Mouse (Mus musculus) lung, embryonic 16.5 days (tissue): ENCODE measurements around the gene Dnajc16. TPM values are rescaled to one million over a fixed set of nuclear protein-coding genes. Genes with fewer than 3 reads are reported as not detected.

ENCODE experiments used
- ATAC-seq: fragments of 200-750 bp; cut with Nextera tagmentation; 2 replicates; pipeline ENCODE4 v1.8.0; 2017; ENCODE audit warnings: low read depth, mild to moderate bottlenecking, moderate library complexity
- H3K27ac ChIP-seq: fragments of 300-500 bp; sonication (generic); 2 replicates; pipeline ENCODE4 v1.5.1; 2014; ENCODE audit warnings: mild to moderate bottlenecking, control low read depth, low read length
- H3K27me3 ChIP-seq: fragments of 300-500 bp; sonication (generic); 2 replicates; pipeline ENCODE4 v1.6.1; 2014; ENCODE audit warnings: low read depth, low read length, mixed read lengths; ENCODE audit not compliant: control insufficient read depth, insufficient read depth
- H3K36me3 ChIP-seq: fragments of 300-500 bp; sonication (generic); 2 replicates; pipeline ENCODE4 v1.6.1; 2014; ENCODE audit warnings: low read length; ENCODE audit not compliant: control insufficient read depth, insufficient read depth
- H3K4me1 ChIP-seq: fragments of 300-500 bp; sonication (generic); replicated peaks from 2 replicates; pipeline ENCODE4 v1.6.1; 2014; ENCODE audit warnings: low read length, mixed read lengths; ENCODE audit not compliant: control insufficient read depth, insufficient read depth
- H3K4me2 ChIP-seq: fragments of 300-500 bp; sonication (generic); 2 replicates; pipeline ENCODE4 v1.6.1; 2014; ENCODE audit warnings: low read depth, low read length, control low read depth
- H3K4me3 ChIP-seq: fragments of 300-500 bp; sonication (generic); 2 replicates; pipeline ENCODE4 v1.5.1; 2014; ENCODE audit warnings: mild to moderate bottlenecking, low read length, control low read depth
- H3K9ac ChIP-seq: fragments of 300-500 bp; sonication (generic); 2 replicates; pipeline ENCODE4 v1.6.1; 2014; ENCODE audit warnings: low read length, control low read depth
- H3K9me3 ChIP-seq: fragments of 300-500 bp; sonication (generic); 2 replicates; pipeline ENCODE4 v1.6.1; 2016; ENCODE audit warnings: low read length; ENCODE audit not compliant: control insufficient read depth
- WGBS: fragments of 180-500 bp; shearing (Covaris S2); extraction: QIAGEN DNeasy Blood & Tissue Kit; methylation state at CpG from one replicate; pipeline ENCODE4 v1.1.7; 2014; 5-methylcytosine and 5-hydroxymethylcytosine counted together
- polyA plus RNA-seq: library from polyadenylated mRNA; unstranded; fragments of >200 nt; fragmentation: Nextera tagmentation; extraction: Ambion mirVana; gene quantifications from 2 replicates; pipeline ENCODE4 v1.2.1, GENCODE M21; 2015

The Dnajc16 gene
- polyA plus RNA-seq, 1 experiment from 2014 or later, result 4.3 TPM

- no peak overlapping the region for H3K27ac ChIP-seq
- no peaks in the 10 kb centered on the region for H3K9me3 ChIP-seq
- H3K27me3 ChIP-seq, result no peaks in the 10 kb centered on the region
- no peak overlapping the region for H3K9ac ChIP-seq
- no peak for ATAC-seq
- no peak overlapping the region for H3K4me2 ChIP-seq
- WGBS, result 65% methylated on average over 6 of the region's 6 CpGs
- H3K4me1 ChIP-seq, result no peaks in the 10 kb centered on the region
- H3K36me3 ChIP-seq, result peaks cover 16% of the 10 kb centered on the region
- no peak overlapping the region for H3K4me3 ChIP-seq
Measured at GRCm38 (mm10) chr4:141758874-141759542, 31.7 kb downstream of the Dnajc16 start.

- Histone ChIP-seq H3K36me3 (peaks cover 5% of the 10 kb centered on the region; the same call in 1 of the 2 replicates), H3K9me3 (no peaks in the 10 kb centered on the region), H3K4me1 (0 out of 2 replicates have a peak, but pooled peaks cover under 1% of the 10 kb centered on the region), H3K4me2 (no peak overlapping the region), H3K27ac (no peak overlapping the region), H3K4me3 (no peak overlapping the region), H3K27me3 (no peaks in the 10 kb centered on the region), H3K9ac (no peak overlapping the region)
- WGBS, result 87% methylated on average over 3 of the region's 3 CpGs
- no peak for ATAC-seq
Measured at GRCm38 (mm10) chr4:141757124-141757523, 33.6 kb downstream of the Dnajc16 start.

- H3K27me3 ChIP-seq, result no peaks in the 10 kb centered on the region
- no peak for ATAC-seq
- no peak overlapping the region for H3K4me2 ChIP-seq
- no peaks in the 10 kb centered on the region for H3K9me3 ChIP-seq
- no peak overlapping the region for H3K4me3 ChIP-seq
- no peak overlapping the region for H3K9ac ChIP-seq
- WGBS, result 84% methylated on average over 19 of the region's 19 CpGs
- H3K4me1 ChIP-seq, result 0 out of 2 replicates have a peak, but pooled peaks cover 4% of the 10 kb centered on the region
- no peaks in the 10 kb centered on the region for H3K36me3 ChIP-seq
- no peak overlapping the region for H3K27ac ChIP-seq
Measured at GRCm38 (mm10) chr4:141755375-141755930, 35.3 kb downstream of the Dnajc16 start.

- ATAC-seq, result peak; percentile 59
- Histone ChIP-seq H3K4me2 (no peak overlapping the region), H3K27me3 (no peaks in the 10 kb centered on the region), H3K9ac (peak overlapping the region; percentile 18; the same call in 1 of the 2 replicates), H3K36me3 (no peaks in the 10 kb centered on the region), H3K27ac (no peak overlapping the region), H3K9me3 (no peaks in the 10 kb centered on the region), H3K4me3 (no peak overlapping the region), H3K4me1 (0 out of 2 replicates have a peak, but pooled peaks cover 4% of the 10 kb centered on the region)
- 11% methylated on average over 4 of the region's 4 CpGs for WGBS
Measured at GRCm38 (mm10) chr4:141752076-141752421, 38.7 kb downstream of the Dnajc16 start.

- 0 out of 2 replicates have a peak, but pooled peaks cover 4% of the 10 kb centered on the region for H3K4me1 ChIP-seq
- H3K9me3 ChIP-seq, result no peaks in the 10 kb centered on the region
- H3K9ac ChIP-seq, result peak overlapping the region; percentile 18; the same call in 1 of the 2 replicates
- no peaks in the 10 kb centered on the region for H3K27me3 ChIP-seq
- no peak overlapping the region for H3K4me3 ChIP-seq
- H3K27ac ChIP-seq, result no peak overlapping the region
- no peak for ATAC-seq
- no peaks in the 10 kb centered on the region for H3K36me3 ChIP-seq
- H3K4me2 ChIP-seq, result no peak overlapping the region
- 32% methylated on average over 4 of the region's 4 CpGs for WGBS
Measured at GRCm38 (mm10) chr4:141751419-141752075, 39.2 kb downstream of the Dnajc16 start.

- Histone ChIP-seq H3K9me3 (no peaks in the 10 kb centered on the region), H3K27ac (no peak overlapping the region), H3K4me2 (no peak overlapping the region), H3K36me3 (no peaks in the 10 kb centered on the region), H3K4me3 (no peak overlapping the region), H3K27me3 (no peaks in the 10 kb centered on the region), H3K9ac (no peak overlapping the region), H3K4me1 (0 out of 2 replicates have a peak, but pooled peaks cover 4% of the 10 kb centered on the region)
- 54% methylated on average over 3 of the region's 3 CpGs for WGBS
- no peak for ATAC-seq
Measured at GRCm38 (mm10) chr4:141750826-141751225, 39.9 kb downstream of the Dnajc16 start.

GRCm38 (mm10) chr4:141749557-141749956 lies 41.2 kb downstream of the Dnajc16 start:
- Histone ChIP-seq H3K27ac (no peak overlapping the region), H3K4me2 (no peak overlapping the region), H3K27me3 (no peaks in the 10 kb centered on the region), H3K9ac (no peak overlapping the region), H3K4me3 (no peak overlapping the region), H3K36me3 (no peaks in the 10 kb centered on the region), H3K9me3 (no peaks in the 10 kb centered on the region), H3K4me1 (0 out of 2 replicates have a peak, but pooled peaks cover 4% of the 10 kb centered on the region)
- ATAC-seq, result no peak
- WGBS, result 36% methylated on average over 11 of the region's 11 CpGs

- Histone ChIP-seq H3K36me3 (no peaks in the 10 kb centered on the region), H3K4me1 (0 out of 2 replicates have a peak, but pooled peaks cover under 1% of the 10 kb centered on the region), H3K4me3 (no peak within 1 kb of the TSS), H3K4me2 (no peak within 1 kb of the TSS), H3K9me3 (no peaks in the 10 kb centered on the region), H3K9ac (no peak within 1 kb of the TSS), H3K27me3 (no peaks in the 10 kb centered on the region), H3K27ac (no peak within 1 kb of the TSS)
- WGBS, result 21% methylated on average over 25 of the region's 25 CpGs
- ATAC-seq, result no peak
Measured at GRCm38 (mm10) chr4:141746578-141747346, 44.0 kb downstream of the Dnajc16 start, which contains the start of gene Agmat. Agmat (plus strand) TSS chr4:141746672.

- ATAC-seq, result no peak
- H3K4me2 ChIP-seq, result no peak overlapping the region
- no peaks in the 10 kb centered on the region for H3K4me1 ChIP-seq
- H3K36me3 ChIP-seq, result no peaks in the 10 kb centered on the region
- H3K9me3 ChIP-seq, result no peaks in the 10 kb centered on the region
- 76% methylated on average over 4 of the region's 4 CpGs for WGBS
- no peak overlapping the region for H3K27ac ChIP-seq
- no peaks in the 10 kb centered on the region for H3K27me3 ChIP-seq
- H3K4me3 ChIP-seq, result no peak overlapping the region
- no peak overlapping the region for H3K9ac ChIP-seq
Measured at GRCm38 (mm10) chr4:141742381-141742780, 48.4 kb downstream of the Dnajc16 start.
